Mouse (Mus musculus): ENCODE results near the gene Mon1a.

DNA sequence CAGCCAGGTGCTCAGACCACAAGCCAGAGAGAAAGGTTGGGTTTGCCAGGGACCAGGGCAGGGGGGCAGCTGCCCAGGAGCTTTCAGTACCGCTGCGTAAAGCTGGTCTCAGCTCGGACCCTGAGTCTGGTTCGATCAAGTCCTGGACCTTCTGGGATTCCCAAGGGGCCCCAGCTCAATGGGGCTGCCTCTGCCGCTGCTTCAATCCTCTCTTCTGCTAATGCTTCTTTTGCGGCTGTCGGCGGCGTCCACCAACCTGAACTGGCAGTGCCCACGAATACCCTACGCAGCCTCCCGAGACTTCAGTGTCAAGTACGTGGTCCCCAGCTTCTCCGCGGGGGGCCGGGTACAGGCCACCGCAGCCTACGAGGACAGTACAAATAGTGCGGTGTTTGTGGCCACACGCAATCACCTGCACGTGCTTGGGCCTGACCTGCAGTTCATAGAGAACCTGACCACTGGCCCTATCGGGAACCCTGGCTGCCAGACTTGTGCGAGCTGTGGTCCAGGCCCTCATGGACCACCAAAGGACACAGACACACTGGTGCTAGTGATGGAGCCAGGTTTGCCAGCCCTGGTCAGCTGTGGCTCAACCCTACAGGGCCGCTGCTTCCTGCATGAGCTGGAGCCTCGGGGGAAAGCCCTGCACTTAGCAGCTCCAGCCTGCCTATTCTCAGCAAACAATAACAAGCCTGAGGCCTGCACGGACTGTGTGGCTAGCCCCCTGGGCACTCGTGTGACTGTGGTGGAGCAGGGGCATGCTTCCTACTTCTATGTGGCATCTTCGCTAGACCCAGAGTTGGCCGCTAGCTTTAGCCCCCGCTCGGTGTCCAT lies 19.2 kb downstream of the Mon1a start:
- TF ChIP-seq CTCF (IDR thresholded peaks at IDR 0.05; ENCODE audit: borderline replicate concordance, control insufficient read depth, extremely low read depth, insufficient read depth, low read length, poor library complexity) = no peak
- TF ChIP-seq POLR2A (IDR thresholded peaks at IDR 0.05; ENCODE audit: control insufficient read depth, extremely low read depth, insufficient read depth, low read length, poor library complexity) = no peak
